Mouse (Mus musculus) cortical plate, adult 2 months (tissue): ENCODE data around the gene Tbc1d32.

Source experiments
- CTCF ChIP-seq: fragments of 200-500 bp; IDR thresholded peaks from 2 replicates; pipeline ENCODE4 v1.5.1; 2011; ENCODE audit warnings: mild to moderate bottlenecking, control low read depth, low read length; ENCODE audit not compliant: insufficient read depth; ENCODE audit errors: extremely low read depth
- POLR2A ChIP-seq: fragments of 200-500 bp; IDR thresholded peaks from 2 replicates; pipeline ENCODE4 v1.6.1; 2011; ENCODE audit warnings: mild to moderate bottlenecking, low read length, control low read depth; ENCODE audit not compliant: insufficient read depth; ENCODE audit errors: extremely low read depth

- TF ChIP-seq CTCF (no peak), POLR2A (no peak)
Observed at GRCm38 (mm10) chr10:56156956-56157355, 71.5 kb downstream of the Tbc1d32 start.
